Mouse (Mus musculus): ENCODE measurements around the gene Myl7.

DNA sequence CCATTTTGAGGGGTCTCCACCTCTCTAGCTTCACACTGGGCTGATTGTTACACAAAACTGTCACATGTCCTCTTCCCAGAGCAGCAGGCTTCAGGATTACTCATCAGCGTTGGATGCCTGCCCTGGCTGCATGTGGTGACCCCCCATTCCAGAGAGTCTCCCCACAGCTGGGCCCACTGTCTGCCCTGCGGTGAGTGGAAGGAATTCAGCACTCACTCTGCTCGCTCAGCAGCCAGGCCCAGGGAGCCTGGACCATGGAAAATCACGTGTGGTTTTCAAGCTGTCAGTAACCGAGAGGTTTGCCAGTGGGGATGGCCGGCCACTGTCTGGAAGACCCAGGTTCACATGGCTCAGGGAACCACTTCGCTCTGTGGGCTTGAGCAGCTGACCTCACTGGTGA, 42.7 kb downstream of the Myl7 start:
- TF ChIP-seq CTCF (IDR thresholded peaks at IDR 0.05; ENCODE audit: insufficient read depth, low read length), result no peak
- no peak for TF ChIP-seq POLR2A (IDR thresholded peaks at IDR 0.05; ENCODE audit: borderline replicate concordance, extremely low read depth, low read depth, low read length)

All from lung, adult 2 months (tissue).